Mouse (Mus musculus): ENCODE measurements around the gene Adamts8. TPM values are rescaled to one million over a fixed set of nuclear protein-coding genes. Genes with fewer than 3 reads are reported as not detected.

Gene Adamts8
- polyA plus RNA-seq (2014; fragmentation: Nextera tagmentation; extraction: Ambion mirVana), result 0.43 and 0.52 TPM in 2 replicates

DNA sequence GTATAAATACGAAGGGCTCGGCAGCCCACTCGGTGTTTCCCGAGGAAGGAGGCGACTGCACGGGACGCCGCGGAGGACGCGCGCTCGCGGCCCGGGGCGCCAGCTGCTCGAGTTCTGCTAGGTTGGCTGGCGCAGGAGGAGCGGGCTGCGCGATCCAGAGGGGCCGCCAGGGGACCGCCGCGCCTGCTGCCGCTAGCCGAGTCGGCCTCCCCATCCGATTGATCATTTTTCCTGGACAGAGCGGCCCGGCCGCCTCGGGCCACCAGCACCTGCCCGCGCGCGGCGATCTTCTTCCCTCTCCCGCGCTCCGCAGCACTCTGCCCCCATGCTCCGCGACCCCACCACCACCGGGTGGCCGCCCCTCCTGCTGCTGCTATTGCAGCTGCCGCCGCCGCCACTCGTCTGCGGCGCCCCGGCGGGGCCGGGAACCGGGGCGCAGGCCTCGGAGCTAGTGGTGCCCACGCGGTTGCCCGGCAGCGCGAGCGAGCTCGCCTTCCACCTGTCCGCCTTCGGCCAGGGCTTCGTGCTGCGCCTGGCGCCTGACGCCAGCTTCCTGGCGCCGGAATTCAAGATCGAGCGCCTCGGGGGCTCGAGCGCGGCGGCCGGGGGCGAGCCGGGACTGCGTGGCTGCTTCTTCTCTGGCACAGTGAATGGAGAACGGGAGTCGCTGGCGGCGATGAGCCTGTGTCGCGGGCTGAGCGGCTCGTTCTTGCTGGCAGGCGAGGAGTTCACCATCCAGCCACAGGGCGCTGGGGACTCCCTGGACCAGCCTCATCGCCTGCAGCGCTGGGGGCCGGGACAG lies at the start of gene Adamts8:
TSS of gene Adamts8 (plus strand) at position 51 of the 802 bp plus-strand sequence.
- Histone ChIP-seq H3K4me1 (ENCODE audit: control insufficient read depth, insufficient read depth, low read length) (peaks cover 6% of the 10 kb centered on the region; the same call in 1 of the 2 replicates), H3K9me3 (ENCODE audit: control insufficient read depth, low read length) (no peaks in the 10 kb centered on the region), H3K9ac (ENCODE audit: low read length) (peak within 1 kb of the TSS; percentile 37; the same call in 1 of the 2 replicates), H3K27me3 (ENCODE audit: control insufficient read depth, insufficient read depth, low read length) (peaks cover 52% of the 10 kb centered on the region), H3K4me2 (ENCODE audit: low read depth, severe bottlenecking) (peak within 1 kb of the TSS; percentile 98), H3K36me3 (ENCODE audit: control insufficient read depth, insufficient read depth, low read length) (no peaks in the 10 kb centered on the region), H3K4me3 (ENCODE audit: low read depth, low read length) (peak within 1 kb of the TSS; percentile 48), H3K27ac (replicated peaks; ENCODE audit: low read depth, low read length) (no peak within 1 kb of the TSS)
- ATAC-seq (ENCODE audit: insufficient number of reproducible peaks, low FRiP score, low TSS enrichment, low read depth) (0 out of 2 replicates have a peak, but pooled peaks have one; percentile 31), DNase-seq (ENCODE audit: low spot score) (peak; percentile 82)
- WGBS, result under 1% methylated on average over 87 of the region's 96 CpGs

DNA sequence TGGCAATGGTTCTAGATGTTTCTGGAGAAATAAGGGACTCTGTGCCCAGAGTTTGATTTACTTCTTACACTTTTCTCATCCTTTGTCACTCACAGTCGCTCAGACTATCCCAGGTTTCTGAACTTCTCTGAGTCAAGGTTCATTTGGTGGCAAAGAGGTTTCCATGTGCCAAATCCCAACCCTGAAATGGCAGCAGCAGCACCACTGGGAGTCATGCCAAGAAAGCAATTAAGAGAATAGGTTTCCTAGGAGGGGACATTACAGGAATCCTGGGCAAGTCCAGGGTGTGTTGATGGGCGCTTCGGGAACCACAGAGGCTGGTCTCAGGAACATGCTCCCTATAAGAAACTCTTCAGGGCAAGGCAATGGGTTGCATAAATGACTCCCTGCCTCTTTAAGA lies 46.7 kb upstream of the Adamts8 start:
- Histone ChIP-seq H3K27ac (replicated peaks; ENCODE audit: low read depth, low read length) (no peak overlapping the region), H3K9ac (ENCODE audit: low read length) (no peak overlapping the region), H3K27me3 (ENCODE audit: control insufficient read depth, insufficient read depth, low read length) (no peaks in the 10 kb centered on the region), H3K36me3 (ENCODE audit: control insufficient read depth, insufficient read depth, low read length) (no peaks in the 10 kb centered on the region), H3K9me3 (ENCODE audit: control insufficient read depth, low read length) (no peaks in the 10 kb centered on the region), H3K4me3 (ENCODE audit: low read depth, low read length) (no peak overlapping the region), H3K4me2 (ENCODE audit: low read depth, severe bottlenecking) (no peak overlapping the region), H3K4me1 (ENCODE audit: control insufficient read depth, insufficient read depth, low read length) (no peaks in the 10 kb centered on the region)
- 91% methylated on average over 3 of the region's 3 CpGs for WGBS
- ATAC-seq (ENCODE audit: insufficient number of reproducible peaks, low FRiP score, low TSS enrichment, low read depth) (no peak), DNase-seq (ENCODE audit: low spot score) (no peak)

DNA sequence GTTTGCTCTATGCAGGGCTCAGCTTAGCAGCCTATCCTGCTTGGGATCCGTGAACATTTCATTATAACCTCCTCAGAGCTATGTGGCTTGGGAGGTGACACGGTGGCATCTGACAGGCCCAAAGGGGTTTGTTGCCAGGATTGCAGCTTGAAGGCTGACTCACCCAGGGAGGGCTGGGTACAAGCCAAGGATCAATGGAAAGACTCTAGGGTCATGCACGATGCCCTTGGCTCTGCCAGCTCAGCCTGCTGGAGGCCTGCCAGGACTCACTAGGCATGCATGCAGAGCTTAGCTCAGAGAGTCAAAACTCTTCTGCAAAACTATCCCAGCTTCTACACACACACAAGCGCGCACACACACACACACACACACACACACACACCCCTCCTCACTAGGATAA lies 45.6 kb upstream of the Adamts8 start:
- Histone ChIP-seq H3K4me3 (ENCODE audit: low read depth, low read length) (no peak overlapping the region), H3K27me3 (ENCODE audit: control insufficient read depth, insufficient read depth, low read length) (no peaks in the 10 kb centered on the region), H3K36me3 (ENCODE audit: control insufficient read depth, insufficient read depth, low read length) (peaks cover 2% of the 10 kb centered on the region; the same call in 1 of the 2 replicates), H3K9ac (ENCODE audit: low read length) (no peak overlapping the region), H3K27ac (replicated peaks; ENCODE audit: low read depth, low read length) (no peak overlapping the region), H3K4me2 (ENCODE audit: low read depth, severe bottlenecking) (no peak overlapping the region), H3K9me3 (ENCODE audit: control insufficient read depth, low read length) (no peaks in the 10 kb centered on the region), H3K4me1 (ENCODE audit: control insufficient read depth, insufficient read depth, low read length) (no peaks in the 10 kb centered on the region)
- no peak for DNase-seq (ENCODE audit: low spot score)
- no peak for ATAC-seq (ENCODE audit: insufficient number of reproducible peaks, low FRiP score, low TSS enrichment, low read depth)
- WGBS, result 85% methylated on average over 5 of the region's 5 CpGs

DNA sequence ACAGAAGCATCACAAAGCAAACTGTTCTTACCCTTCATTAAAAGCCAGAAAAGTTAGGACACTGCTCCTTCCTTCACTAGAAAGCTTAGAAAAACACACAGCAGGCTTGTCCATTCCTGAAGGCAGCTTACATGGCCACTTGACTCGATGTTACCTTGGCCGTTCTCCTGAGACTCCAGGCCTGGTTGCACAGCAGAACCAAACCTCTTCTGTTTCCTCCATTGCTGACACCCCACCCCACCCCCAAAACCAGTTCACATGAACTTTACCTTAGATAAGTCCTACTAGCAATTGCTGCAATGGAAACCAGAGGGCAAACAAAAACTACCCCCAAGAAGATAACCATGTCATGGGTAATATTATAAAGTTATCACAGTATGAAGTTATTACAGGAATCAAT lies 45.2 kb upstream of the Adamts8 start:
- no peaks in the 10 kb centered on the region for H3K4me1 ChIP-seq (ENCODE audit: control insufficient read depth, insufficient read depth, low read length)
- no peak for ATAC-seq (ENCODE audit: insufficient number of reproducible peaks, low FRiP score, low TSS enrichment, low read depth)
- WGBS, result 83% methylated on average over 2 of the region's 2 CpGs

DNA sequence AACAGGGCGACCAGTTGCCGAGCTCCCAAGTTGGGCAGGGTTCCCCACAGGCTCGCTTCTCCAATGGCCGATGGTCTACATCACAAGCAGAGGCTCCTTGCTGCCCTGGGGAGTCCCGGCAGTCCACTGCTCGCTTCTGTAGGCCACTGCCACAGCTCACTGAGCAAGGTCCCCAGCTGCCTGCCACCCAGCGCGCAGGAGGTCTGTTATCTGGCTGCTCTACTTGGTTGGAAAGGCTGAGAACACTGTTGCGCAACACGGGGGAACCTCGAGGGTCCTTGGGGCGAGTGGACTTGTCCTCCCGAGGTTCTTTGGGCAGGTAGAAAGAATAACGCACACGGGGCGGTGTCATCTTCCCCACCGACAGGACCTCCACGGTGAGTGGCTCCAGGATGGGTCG lies 40.2 kb upstream of the Adamts8 start:
- peaks cover 2% of the 10 kb centered on the region; the same call in 1 of the 2 replicates for H3K36me3 ChIP-seq (ENCODE audit: control insufficient read depth, insufficient read depth, low read length)
- no peak for DNase-seq (ENCODE audit: low spot score)
- H3K4me2 ChIP-seq (ENCODE audit: low read depth, severe bottlenecking), result no peak overlapping the region
- 91% methylated on average over 19 of the region's 19 CpGs for WGBS
- H3K4me3 ChIP-seq (ENCODE audit: low read depth, low read length), result no peak overlapping the region
- no peaks in the 10 kb centered on the region for H3K27me3 ChIP-seq (ENCODE audit: control insufficient read depth, insufficient read depth, low read length)
- H3K9ac ChIP-seq (ENCODE audit: low read length), result no peak overlapping the region
- H3K27ac ChIP-seq (replicated peaks; ENCODE audit: low read depth, low read length), result no peak overlapping the region
- H3K9me3 ChIP-seq (ENCODE audit: control insufficient read depth, low read length), result no peaks in the 10 kb centered on the region
- ATAC-seq (ENCODE audit: insufficient number of reproducible peaks, low FRiP score, low TSS enrichment, low read depth), result no peak
- no peaks in the 10 kb centered on the region for H3K4me1 ChIP-seq (ENCODE audit: control insufficient read depth, insufficient read depth, low read length)

More for the DNA sequence above, 45.2 kb upstream of the Adamts8 start:
- H3K4me3 ChIP-seq (ENCODE audit: low read depth, low read length), result no peak overlapping the region
- H3K9ac ChIP-seq (ENCODE audit: low read length), result no peak overlapping the region
- H3K27me3 ChIP-seq (ENCODE audit: control insufficient read depth, insufficient read depth, low read length), result no peaks in the 10 kb centered on the region
- no peak overlapping the region for H3K27ac ChIP-seq (replicated peaks; ENCODE audit: low read depth, low read length)
- no peak overlapping the region for H3K4me2 ChIP-seq (ENCODE audit: low read depth, severe bottlenecking)
- no peak for DNase-seq (ENCODE audit: low spot score)
- H3K9me3 ChIP-seq (ENCODE audit: control insufficient read depth, low read length), result no peaks in the 10 kb centered on the region
- peaks cover 2% of the 10 kb centered on the region; the same call in 1 of the 2 replicates for H3K36me3 ChIP-seq (ENCODE audit: control insufficient read depth, insufficient read depth, low read length)

DNA sequence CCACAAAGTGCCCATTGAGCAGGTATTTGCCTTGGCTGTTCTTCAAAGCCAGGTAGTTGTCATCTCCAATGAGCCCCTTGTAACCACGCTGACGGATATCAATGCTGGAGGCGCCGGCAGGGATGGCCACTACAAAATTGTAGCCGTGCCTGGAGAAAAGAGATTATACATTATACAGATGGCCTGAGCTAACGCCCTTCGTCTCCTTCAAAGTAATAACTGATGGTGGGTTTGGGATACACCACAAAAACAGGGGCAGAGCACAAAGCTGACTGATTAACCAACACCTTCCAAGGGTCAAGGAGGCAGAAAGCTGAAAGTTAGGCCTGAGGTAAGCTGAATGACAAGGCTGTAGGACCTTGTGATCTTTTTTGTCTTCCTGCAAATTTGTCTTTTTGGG lies 39.7 kb upstream of the Adamts8 start:
- Histone ChIP-seq H3K9ac (ENCODE audit: low read length) (no peak overlapping the region), H3K27ac (replicated peaks; ENCODE audit: low read depth, low read length) (no peak overlapping the region), H3K9me3 (ENCODE audit: control insufficient read depth, low read length) (no peaks in the 10 kb centered on the region), H3K27me3 (ENCODE audit: control insufficient read depth, insufficient read depth, low read length) (no peaks in the 10 kb centered on the region), H3K4me3 (ENCODE audit: low read depth, low read length) (no peak overlapping the region), H3K4me1 (ENCODE audit: control insufficient read depth, insufficient read depth, low read length) (no peaks in the 10 kb centered on the region), H3K36me3 (ENCODE audit: control insufficient read depth, insufficient read depth, low read length) (peaks cover 2% of the 10 kb centered on the region; the same call in 1 of the 2 replicates), H3K4me2 (ENCODE audit: low read depth, severe bottlenecking) (no peak overlapping the region)
- no peak for ATAC-seq (ENCODE audit: insufficient number of reproducible peaks, low FRiP score, low TSS enrichment, low read depth)
- no peak for DNase-seq (ENCODE audit: low spot score)
- 91% methylated on average over 7 of the region's 7 CpGs for WGBS

DNA sequence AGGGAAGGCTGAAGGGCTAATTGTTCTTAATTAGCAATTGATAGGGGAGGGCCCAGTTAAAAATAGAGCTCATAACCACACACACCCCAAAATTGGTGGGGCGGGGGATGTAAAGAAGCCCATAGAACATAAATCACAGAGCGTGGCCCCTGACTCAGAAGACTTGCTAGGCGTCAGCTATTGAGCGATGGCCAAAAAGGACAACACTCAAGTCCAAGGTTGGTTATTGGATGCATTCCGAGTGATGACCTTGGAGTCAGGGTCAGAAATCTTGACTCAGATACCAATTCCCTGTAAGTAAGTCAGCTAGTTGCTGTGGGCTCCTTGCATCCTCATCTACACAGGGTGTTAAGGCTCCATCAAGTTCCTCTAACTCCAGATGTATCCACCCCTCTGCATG lies 39.1 kb upstream of the Adamts8 start:
- ATAC-seq (ENCODE audit: insufficient number of reproducible peaks, low FRiP score, low TSS enrichment, low read depth) (no peak), DNase-seq (ENCODE audit: low spot score) (no peak)
- Histone ChIP-seq H3K27me3 (ENCODE audit: control insufficient read depth, insufficient read depth, low read length) (no peaks in the 10 kb centered on the region), H3K4me3 (ENCODE audit: low read depth, low read length) (no peak overlapping the region), H3K27ac (replicated peaks; ENCODE audit: low read depth, low read length) (no peak overlapping the region), H3K4me2 (ENCODE audit: low read depth, severe bottlenecking) (no peak overlapping the region), H3K4me1 (ENCODE audit: control insufficient read depth, insufficient read depth, low read length) (no peaks in the 10 kb centered on the region), H3K9me3 (ENCODE audit: control insufficient read depth, low read length) (no peaks in the 10 kb centered on the region), H3K36me3 (ENCODE audit: control insufficient read depth, insufficient read depth, low read length) (peaks cover 2% of the 10 kb centered on the region; the same call in 1 of the 2 replicates), H3K9ac (ENCODE audit: low read length) (no peak overlapping the region)
- WGBS, result 93% methylated on average over 5 of the region's 5 CpGs

DNA sequence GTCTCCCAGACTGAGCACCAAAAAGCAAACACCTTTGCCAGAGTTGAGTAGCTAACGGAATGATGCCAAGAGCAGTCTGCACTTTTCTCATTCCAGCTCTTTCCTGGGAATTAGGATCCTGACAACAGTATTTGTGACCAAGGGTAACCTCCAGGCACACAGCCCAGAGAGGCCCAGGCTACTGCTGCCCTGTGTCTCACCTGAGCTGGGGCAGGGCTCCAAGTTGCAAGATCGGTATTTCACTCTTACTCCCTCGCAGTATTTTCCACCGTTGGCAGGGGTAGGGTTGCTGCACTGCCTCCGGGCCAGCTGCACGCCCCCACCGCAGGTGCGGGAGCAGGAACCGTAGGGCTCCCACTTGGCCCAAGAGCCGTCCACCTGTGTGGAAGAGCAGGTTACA lies 36.5 kb upstream of the Adamts8 start:
- 86% methylated on average over 10 of the region's 10 CpGs for WGBS
- no peak overlapping the region for H3K9ac ChIP-seq (ENCODE audit: low read length)
- no peak overlapping the region for H3K4me3 ChIP-seq (ENCODE audit: low read depth, low read length)
- H3K4me2 ChIP-seq (ENCODE audit: low read depth, severe bottlenecking), result no peak overlapping the region
- H3K36me3 ChIP-seq (ENCODE audit: control insufficient read depth, insufficient read depth, low read length), result peaks cover 2% of the 10 kb centered on the region; the same call in 1 of the 2 replicates
- no peak overlapping the region for H3K27ac ChIP-seq (replicated peaks; ENCODE audit: low read depth, low read length)
- no peaks in the 10 kb centered on the region for H3K4me1 ChIP-seq (ENCODE audit: control insufficient read depth, insufficient read depth, low read length)
- H3K9me3 ChIP-seq (ENCODE audit: control insufficient read depth, low read length), result no peaks in the 10 kb centered on the region
- no peaks in the 10 kb centered on the region for H3K27me3 ChIP-seq (ENCODE audit: control insufficient read depth, insufficient read depth, low read length)
- DNase-seq (ENCODE audit: low spot score) (no peak), ATAC-seq (ENCODE audit: insufficient number of reproducible peaks, low FRiP score, low TSS enrichment, low read depth) (no peak)
